Mouse (Mus musculus) frontal cortex, postnatal 10 days (tissue): Measurements from ENCODE around the gene Foxp4.

Source experiments
- DNase-seq, 2 experiments: peaks; one replicate each; pipeline ENCODE4 v3.0.0; 2022; ENCODE audit warnings: low spot score in 2 of 2, mixed read lengths in 1 of 2

The Foxp4 gene

GRCm38 (mm10) chr17:47924383-47925339 is at the start of gene Foxp4:
Gene Foxp4, minus strand, starts transcription at chr17:47924645.
- DNase-seq: peak in 1 of 2 experiments; percentile 72

- DNase-seq: peak in 1 of 2 experiments; percentile 27
Measured at GRCm38 (mm10) chr17:47973563-47974472, 49.4 kb upstream of the Foxp4 start.

GRCm38 (mm10) chr17:47965885-47966505 is 41.5 kb upstream of the Foxp4 start:
- no peak for DNase-seq

GRCm38 (mm10) chr17:47958046-47958790 is 33.8 kb upstream of the Foxp4 start:
- no peak for DNase-seq

- DNase-seq: no peak
Measured at GRCm38 (mm10) chr17:47956486-47956885, 32.0 kb upstream of the Foxp4 start.

GRCm38 (mm10) chr17:47955054-47955741 is 30.8 kb upstream of the Foxp4 start:
- no peak for DNase-seq

GRCm38 (mm10) chr17:47953231-47953630 is 28.8 kb upstream of the Foxp4 start:
- DNase-seq: no peak

GRCm38 (mm10) chr17:47952368-47953081 is 28.1 kb upstream of the Foxp4 start:
- DNase-seq: no peak

GRCm38 (mm10) chr17:47951452-47951851 is 27.0 kb upstream of the Foxp4 start:
- no peak for DNase-seq

- DNase-seq: no peak
Measured at GRCm38 (mm10) chr17:47950831-47951230, 26.4 kb upstream of the Foxp4 start.

GRCm38 (mm10) chr17:47949441-47949840 is 25.0 kb upstream of the Foxp4 start:
- DNase-seq: no peak

GRCm38 (mm10) chr17:47948753-47949152 is 24.3 kb upstream of the Foxp4 start:
- no peak for DNase-seq

GRCm38 (mm10) chr17:47946921-47947420 is 22.5 kb upstream of the Foxp4 start:
- no peak for DNase-seq

- no peak for DNase-seq
Measured at GRCm38 (mm10) chr17:47946111-47946510, 21.7 kb upstream of the Foxp4 start.

GRCm38 (mm10) chr17:47943103-47943870 is 18.8 kb upstream of the Foxp4 start:
- DNase-seq: no peak

GRCm38 (mm10) chr17:47942008-47942407 is 17.6 kb upstream of the Foxp4 start:
- DNase-seq: no peak

- DNase-seq: no peak
Measured at GRCm38 (mm10) chr17:47938839-47939238, 14.4 kb upstream of the Foxp4 start.

- DNase-seq: no peak
Measured at GRCm38 (mm10) chr17:47937926-47938600, 13.6 kb upstream of the Foxp4 start.
